Mouse (Mus musculus) limb, embryonic 11.5 days (tissue): ENCODE data around the gene Clip2. TPM values are rescaled to one million over a fixed set of nuclear protein-coding genes. Genes with fewer than 3 reads are reported as not detected.

Source experiments
- ATAC-seq: fragments of 200-750 bp; cut with Nextera tagmentation; 2 replicates; pipeline ENCODE4 v1.8.0; 2017; ENCODE audit warnings: low read depth; ENCODE audit not compliant: insufficient number of reproducible peaks, low FRiP score, low TSS enrichment
- DNase-seq: peaks from one replicate; pipeline ENCODE4 v3.0.0-alpha.2; 2015; ENCODE audit warnings: low spot score
- H3K27ac ChIP-seq: fragments of 300-500 bp; sonication (generic); replicated peaks from 2 replicates; pipeline ENCODE4 v1.5.1; 2014; ENCODE audit warnings: low read depth, mild to moderate bottlenecking, low read length
- H3K27me3 ChIP-seq: fragments of 300-500 bp; sonication (generic); 2 replicates; pipeline ENCODE4 v1.6.1; 2014; ENCODE audit warnings: mild to moderate bottlenecking, low read length, mixed read lengths; ENCODE audit not compliant: control insufficient read depth, insufficient read depth
- H3K36me3 ChIP-seq: fragments of 300-500 bp; sonication (generic); 2 replicates; pipeline ENCODE4 v1.6.1; 2014; ENCODE audit warnings: mild to moderate bottlenecking, low read length, moderate library complexity, mixed read lengths; ENCODE audit not compliant: control insufficient read depth, insufficient read depth
- H3K4me1 ChIP-seq: fragments of 300-500 bp; sonication (generic); 2 replicates; pipeline ENCODE4 v1.6.1; 2014; ENCODE audit warnings: low read length, mixed read lengths; ENCODE audit not compliant: control insufficient read depth, insufficient read depth
- H3K4me2 ChIP-seq: fragments of 300-500 bp; sonication (generic); 2 replicates; pipeline ENCODE4 v1.6.1; 2014; ENCODE audit warnings: low read depth, mild to moderate bottlenecking, moderate library complexity; ENCODE audit not compliant: severe bottlenecking
- H3K4me3 ChIP-seq: fragments of 300-500 bp; sonication (generic); 2 replicates; pipeline ENCODE4 v1.5.1; 2014; ENCODE audit warnings: low read depth, low read length
- H3K9ac ChIP-seq: fragments of 300-500 bp; sonication (generic); 2 replicates; pipeline ENCODE4 v1.6.1; 2014; ENCODE audit warnings: mild to moderate bottlenecking, low read length
- H3K9me3 ChIP-seq: fragments of 300-500 bp; sonication (generic); 2 replicates; pipeline ENCODE4 v1.6.1; 2016; ENCODE audit warnings: low read length; ENCODE audit not compliant: control insufficient read depth
- WGBS: fragments of 180-500 bp; shearing (Covaris S2); extraction: QIAGEN DNeasy Blood & Tissue Kit; methylation state at CpG from one replicate; pipeline ENCODE4 v1.1.7; 2014; 5-methylcytosine and 5-hydroxymethylcytosine counted together
- polyA plus RNA-seq: library from polyadenylated mRNA; unstranded; fragments of >200 nt; fragmentation: Nextera tagmentation; extraction: Ambion mirVana; gene quantifications from 2 replicates; pipeline ENCODE4 v1.2.1, GENCODE M21; 2014

The Clip2 gene
- polyA plus RNA-seq, 1 experiment from 2014 or later = 6.8 TPM

DNA sequence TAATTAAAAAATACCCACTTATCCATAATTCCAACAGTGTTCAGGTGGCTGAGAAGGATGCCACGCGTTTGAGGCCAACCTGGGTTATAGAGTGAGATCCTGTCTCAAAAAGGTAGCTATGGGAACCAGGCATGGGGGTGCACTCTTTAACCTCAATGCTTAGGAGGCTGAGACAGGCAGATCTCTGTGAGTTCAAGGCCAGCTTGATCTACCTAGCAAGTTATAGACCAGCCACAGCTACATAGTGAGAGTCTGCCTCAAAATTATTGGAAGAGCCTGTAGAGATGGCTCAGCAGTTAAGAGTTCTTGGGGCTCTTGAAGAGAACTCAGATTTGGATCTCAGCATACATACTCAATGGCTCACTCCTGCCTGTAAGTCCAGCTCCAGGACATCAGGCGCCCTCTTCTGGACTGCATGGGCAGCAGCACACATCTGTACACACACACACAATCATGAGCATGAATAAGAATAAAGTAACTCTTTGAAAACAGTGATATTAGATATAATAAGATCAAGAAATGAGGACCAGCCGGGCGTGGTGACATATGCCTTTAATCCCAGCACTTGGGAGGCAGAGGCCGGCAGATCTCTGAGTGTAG is 77.1 kb downstream of the Clip2 start:
- H3K9me3 ChIP-seq = 0 out of 2 replicates have a peak, but pooled peaks cover 4% of the 10 kb centered on the region
- H3K36me3 ChIP-seq = no peaks in the 10 kb centered on the region
- ATAC-seq (no peak), DNase-seq (no peak)
- no peaks in the 10 kb centered on the region for H3K27me3 ChIP-seq
- H3K4me3 ChIP-seq = no peak overlapping the region
- H3K9ac ChIP-seq = no peak overlapping the region
- H3K4me1 ChIP-seq = no peaks in the 10 kb centered on the region
- H3K27ac ChIP-seq = no peak overlapping the region
- WGBS = 94% methylated on average over 6 of the region's 6 CpGs
- no peak overlapping the region for H3K4me2 ChIP-seq

DNA sequence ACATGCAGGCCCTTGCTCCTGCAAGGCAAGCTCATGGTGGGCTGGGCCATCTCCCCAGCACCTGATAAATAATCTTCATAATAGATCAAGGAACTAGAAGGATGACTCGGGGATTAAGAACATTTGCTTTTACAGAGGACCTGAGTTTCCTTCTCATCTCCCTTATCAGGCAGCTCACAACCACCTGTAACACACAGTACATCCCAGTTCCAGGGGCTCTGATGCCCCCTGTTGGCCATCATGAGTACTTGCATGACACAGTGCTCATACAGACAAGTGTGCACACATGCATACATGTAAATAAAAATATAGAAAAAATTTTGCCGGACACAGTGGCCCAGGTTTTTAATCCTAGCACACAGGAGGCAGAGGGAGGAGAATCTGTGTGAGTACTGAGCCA is 78.3 kb downstream of the Clip2 start:
- no peak for ATAC-seq
- 86% methylated on average over 2 of the region's 2 CpGs for WGBS
- no peaks in the 10 kb centered on the region for H3K4me1 ChIP-seq
- H3K36me3 ChIP-seq = no peaks in the 10 kb centered on the region
- 0 out of 2 replicates have a peak, but pooled peaks cover 4% of the 10 kb centered on the region for H3K9me3 ChIP-seq
- H3K27ac ChIP-seq = no peak overlapping the region
- no peak for DNase-seq
- no peaks in the 10 kb centered on the region for H3K27me3 ChIP-seq
- H3K4me3 ChIP-seq = no peak overlapping the region
- H3K4me2 ChIP-seq = no peak overlapping the region
- no peak overlapping the region for H3K9ac ChIP-seq

DNA sequence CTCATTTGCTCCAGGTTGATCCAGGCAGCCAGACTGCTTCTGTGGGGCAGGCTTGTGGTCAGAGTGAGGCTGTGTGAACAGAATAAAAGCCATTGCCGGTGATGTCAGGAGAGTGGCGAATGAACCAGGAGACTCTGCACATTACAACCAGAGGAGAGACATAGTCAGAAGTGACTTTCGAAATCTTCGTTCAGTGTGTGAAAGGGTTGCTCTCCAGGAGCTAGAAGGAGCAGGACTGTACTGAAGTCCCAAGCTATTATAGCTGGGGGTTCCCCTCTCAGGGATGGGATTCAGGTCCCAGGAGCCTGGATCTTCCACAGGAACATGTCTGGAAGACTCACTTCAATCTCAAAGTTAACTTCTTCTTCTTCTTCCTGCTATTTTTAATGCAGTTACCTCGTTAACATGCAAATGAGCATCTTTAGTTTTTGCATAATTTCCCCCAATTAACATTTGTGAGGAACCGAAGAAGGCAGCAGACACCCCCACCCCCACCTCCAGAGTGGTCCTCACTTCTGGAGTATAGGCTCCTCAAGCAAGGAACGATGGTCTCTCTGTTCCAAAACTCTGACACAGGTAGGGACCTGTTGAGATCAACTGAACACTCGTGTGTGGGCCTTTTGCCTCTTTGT is 81.6 kb downstream of the Clip2 start:
- ATAC-seq (no peak), DNase-seq (no peak)
- Histone ChIP-seq H3K27me3 (no peaks in the 10 kb centered on the region), H3K36me3 (no peaks in the 10 kb centered on the region), H3K9ac (no peak overlapping the region), H3K27ac (no peak overlapping the region), H3K4me2 (no peak overlapping the region), H3K9me3 (0 out of 2 replicates have a peak, but pooled peaks cover 4% of the 10 kb centered on the region), H3K4me1 (peaks cover 6% of the 10 kb centered on the region), H3K4me3 (no peak overlapping the region)
- WGBS = 87% methylated on average over 8 of the region's 8 CpGs

DNA sequence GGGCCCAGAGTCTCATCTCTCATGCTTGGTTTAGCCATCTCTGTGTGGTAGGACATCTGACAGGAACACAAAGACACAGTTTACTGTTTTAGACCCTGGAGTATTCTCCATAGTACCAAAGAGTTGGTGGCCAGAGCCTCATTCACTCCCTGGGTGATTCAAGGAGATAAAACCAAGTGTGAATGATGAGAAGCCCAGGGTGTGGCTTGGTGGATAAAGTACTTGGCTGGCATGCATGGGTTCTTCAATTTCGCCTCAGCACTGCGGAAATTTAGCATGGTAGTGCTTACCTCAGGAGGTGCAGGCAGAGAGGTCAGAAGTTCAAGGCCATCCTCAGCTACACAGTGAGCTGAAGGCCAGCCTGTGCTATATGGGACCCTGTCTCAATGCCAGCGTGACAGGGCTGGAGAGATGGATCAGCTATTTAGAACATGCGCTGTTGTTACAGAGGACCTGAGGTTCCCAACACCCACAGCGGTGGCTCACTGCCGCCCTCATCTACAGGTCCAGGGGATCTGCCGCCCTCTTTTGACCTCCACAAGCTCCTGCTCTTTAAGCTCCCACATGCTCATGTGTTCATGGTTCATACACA is 82.6 kb downstream of the Clip2 start:
- Histone ChIP-seq H3K4me3 (no peak overlapping the region), H3K9me3 (no peaks in the 10 kb centered on the region), H3K4me2 (no peak overlapping the region), H3K4me1 (peaks cover 6% of the 10 kb centered on the region), H3K27me3 (no peaks in the 10 kb centered on the region), H3K27ac (no peak overlapping the region), H3K36me3 (no peaks in the 10 kb centered on the region), H3K9ac (no peak overlapping the region)
- no peak for ATAC-seq
- 83% methylated on average over 7 of the region's 7 CpGs for WGBS
- DNase-seq = no peak

DNA sequence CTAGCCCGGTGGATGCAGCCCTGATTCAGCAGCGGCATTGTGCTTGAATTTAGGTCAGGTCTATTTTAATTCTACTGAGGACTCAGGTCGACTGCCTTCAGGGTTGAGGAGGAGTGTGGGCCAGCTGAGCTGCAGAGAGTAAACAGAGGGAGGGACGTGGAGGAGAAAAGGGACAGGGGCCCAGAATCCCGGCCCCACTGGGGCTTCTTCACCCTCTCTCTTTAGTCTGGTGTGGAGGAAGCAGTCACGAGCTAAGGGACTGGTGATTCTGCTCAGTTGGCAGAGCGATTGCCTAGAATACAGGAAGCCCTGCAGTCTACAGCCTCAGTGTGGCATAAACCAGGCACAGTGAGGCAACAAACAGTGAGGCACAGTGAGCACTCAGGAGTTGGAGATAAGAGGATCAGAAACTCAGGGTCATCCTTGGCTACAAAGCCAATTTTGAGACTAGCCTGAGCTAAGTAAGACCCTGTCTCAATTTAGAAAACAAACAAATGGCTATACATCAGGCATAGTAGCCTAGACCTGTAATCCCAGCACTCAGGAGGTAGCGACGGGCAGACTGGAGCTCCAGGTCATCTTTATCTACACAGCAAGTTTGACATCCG is 84.0 kb downstream of the Clip2 start:
- Histone ChIP-seq H3K4me3 (no peak overlapping the region), H3K4me1 (peaks cover 6% of the 10 kb centered on the region), H3K27ac (no peak overlapping the region), H3K4me2 (no peak overlapping the region), H3K36me3 (no peaks in the 10 kb centered on the region), H3K9ac (no peak overlapping the region), H3K9me3 (no peaks in the 10 kb centered on the region), H3K27me3 (no peaks in the 10 kb centered on the region)
- DNase-seq (no peak), ATAC-seq (no peak)
- WGBS = 75% methylated on average over 10 of the region's 10 CpGs

DNA sequence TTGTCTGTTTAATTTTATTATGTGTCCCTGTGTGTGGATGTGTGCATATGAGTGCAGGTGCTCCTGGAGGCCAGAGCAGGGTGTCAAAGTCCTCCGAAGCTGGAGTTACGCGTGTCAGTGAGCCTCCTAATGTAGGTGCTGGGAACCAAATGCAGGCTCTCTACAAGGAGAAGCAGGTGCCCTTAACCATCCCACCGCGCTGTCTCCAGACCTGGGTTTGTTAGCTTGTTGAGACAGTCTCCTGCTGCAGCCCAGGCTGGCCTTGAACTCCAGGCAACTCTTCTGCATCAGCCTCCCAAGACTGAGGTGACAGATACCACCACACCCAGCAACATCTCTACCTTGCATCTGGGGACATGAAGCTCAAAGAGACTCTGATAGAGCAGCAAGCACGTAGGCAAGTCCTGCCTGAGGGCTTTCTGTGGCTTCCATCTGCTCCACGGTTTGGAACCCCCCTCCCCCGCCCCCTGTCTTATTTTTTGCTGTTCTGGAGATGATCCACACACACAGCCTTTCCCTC is 85.1 kb downstream of the Clip2 start:
- ATAC-seq = no peak

DNA sequence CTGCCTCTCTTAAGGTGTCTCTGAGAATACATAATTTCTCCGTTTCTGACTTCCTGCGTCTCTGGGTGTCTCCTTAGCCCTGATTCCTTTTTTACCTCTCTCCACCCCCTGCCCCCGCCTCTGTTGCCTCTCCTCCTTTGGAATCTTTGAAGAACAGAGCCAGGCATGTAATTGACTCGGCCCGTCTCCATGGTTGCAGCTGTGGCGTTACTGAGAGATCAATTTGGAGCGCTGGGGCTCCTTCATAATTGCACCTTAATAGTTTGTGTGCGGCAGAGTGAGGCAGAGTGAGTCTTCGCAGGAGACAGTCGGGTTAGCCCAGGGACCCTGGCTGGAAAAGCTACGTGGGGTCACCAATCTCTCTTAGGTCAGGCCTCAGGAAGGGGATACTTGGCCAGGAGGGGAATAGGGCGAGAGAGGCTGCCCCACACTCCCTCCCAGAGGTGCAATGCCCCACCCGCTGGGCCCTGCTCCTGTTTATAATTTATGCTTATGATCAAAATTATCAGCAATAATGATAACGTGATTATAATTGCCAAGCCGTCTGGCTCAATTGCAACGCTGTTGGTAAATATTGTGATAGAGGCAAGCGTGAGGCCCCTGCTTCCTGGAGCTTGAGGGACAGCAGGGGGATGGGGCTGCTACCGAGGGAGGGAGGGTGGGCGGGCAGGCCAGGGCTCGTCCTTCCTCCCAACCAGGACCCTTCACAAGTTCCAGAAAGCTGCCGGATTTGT is 85.8 kb downstream of the Clip2 start:
- H3K4me3 ChIP-seq = no peak overlapping the region
- 22% methylated on average over 21 of the region's 21 CpGs for WGBS
- no peak overlapping the region; the same call in 1 of the 2 replicates for H3K4me2 ChIP-seq
- H3K27ac ChIP-seq = no peak overlapping the region
- DNase-seq (no peak), ATAC-seq (no peak)
- no peaks in the 10 kb centered on the region for H3K9me3 ChIP-seq
- H3K36me3 ChIP-seq = no peaks in the 10 kb centered on the region
- no peaks in the 10 kb centered on the region for H3K27me3 ChIP-seq
- H3K9ac ChIP-seq = no peak overlapping the region
- peaks cover 6% of the 10 kb centered on the region for H3K4me1 ChIP-seq

More for the DNA sequence above, 85.1 kb downstream of the Clip2 start:
- Histone ChIP-seq H3K36me3 (no peaks in the 10 kb centered on the region), H3K4me3 (no peak overlapping the region), H3K27me3 (no peaks in the 10 kb centered on the region), H3K9me3 (no peaks in the 10 kb centered on the region), H3K27ac (no peak overlapping the region), H3K4me2 (no peak overlapping the region), H3K9ac (no peak overlapping the region), H3K4me1 (peaks cover 6% of the 10 kb centered on the region)
- no peak for DNase-seq
- WGBS = 68% methylated on average over 8 of the region's 8 CpGs

DNA sequence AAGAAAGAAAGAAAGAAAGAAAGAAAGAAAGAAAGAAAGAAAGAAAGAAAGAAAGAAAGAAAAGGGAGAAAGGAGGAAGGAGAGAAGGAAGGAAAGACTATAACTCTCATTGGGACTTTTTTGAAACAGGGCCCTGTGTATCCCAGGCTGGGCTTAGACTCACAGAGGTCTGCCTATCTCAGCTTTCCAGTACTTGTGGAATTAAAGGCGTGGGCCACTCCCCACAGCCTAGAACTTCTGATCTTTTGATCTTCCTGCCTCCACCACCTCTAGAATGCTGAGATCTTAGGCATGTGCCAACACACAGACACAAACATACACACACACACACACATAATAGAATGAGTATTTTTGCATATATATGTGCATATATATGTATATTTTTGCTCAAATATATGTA is 87.0 kb downstream of the Clip2 start:
- Histone ChIP-seq H3K4me3 (no peak overlapping the region), H3K36me3 (no peaks in the 10 kb centered on the region), H3K9me3 (no peaks in the 10 kb centered on the region), H3K4me1 (peaks cover 6% of the 10 kb centered on the region), H3K4me2 (no peak overlapping the region), H3K9ac (no peak overlapping the region), H3K27me3 (no peaks in the 10 kb centered on the region), H3K27ac (no peak overlapping the region)
- WGBS = 89% methylated on average over 1 of the region's 1 CpGs
- ATAC-seq (no peak), DNase-seq (no peak)
